Mouse (Mus musculus): ENCODE data around the gene Usp54. TPM values are rescaled to one million over a fixed set of nuclear protein-coding genes. Genes with fewer than 3 reads are reported as not detected.

Gene Usp54
- polyA plus RNA-seq, 1 experiment from 2014 or later: 6.6 TPM

GRCm38 (mm10) chr14:20667469-20667868 is 26.6 kb upstream of the Usp54 start:
- H3K4me2 ChIP-seq (replicated peaks): no peak overlapping the region
- ATAC-seq (ENCODE audit: insufficient number of reproducible peaks, low FRiP score, low TSS enrichment, low read depth): no peak
- peak overlapping the region; percentile 39; the same call in 1 of the 2 replicates for H3K27ac ChIP-seq (replicated peaks)
- H3K36me3 ChIP-seq: no peaks in the 10 kb centered on the region
- H3K27me3 ChIP-seq: peaks cover 4% of the 10 kb centered on the region; the same call in 1 of the 2 replicates
- no peaks in the 10 kb centered on the region for H3K4me1 ChIP-seq
- H3K4me3 ChIP-seq (replicated peaks): no peak overlapping the region
- no peak overlapping the region for H3K9ac ChIP-seq
- no peaks in the 10 kb centered on the region for H3K9me3 ChIP-seq (replicated peaks)
- WGBS: 66% methylated on average over 1 of the region's 1 CpGs

GRCm38 (mm10) chr14:20664436-20664835 is 23.6 kb upstream of the Usp54 start:
- Histone ChIP-seq H3K27me3 (0 out of 2 replicates have a peak, but pooled peaks cover 4% of the 10 kb centered on the region), H3K36me3 (no peaks in the 10 kb centered on the region), H3K4me2 (replicated peaks) (no peak overlapping the region), H3K9ac (no peak overlapping the region), H3K4me1 (peaks cover 17% of the 10 kb centered on the region), H3K9me3 (replicated peaks) (no peaks in the 10 kb centered on the region), H3K4me3 (replicated peaks) (peak overlapping the region; percentile 7; the same call in 1 of the 2 replicates), H3K27ac (replicated peaks) (peak overlapping the region; percentile 44; the same call in 1 of the 2 replicates)
- 51% methylated on average over 3 of the region's 3 CpGs for WGBS
- no peak for ATAC-seq (ENCODE audit: insufficient number of reproducible peaks, low FRiP score, low TSS enrichment, low read depth)

- peak overlapping the region; percentile 44; the same call in 1 of the 2 replicates for H3K27ac ChIP-seq (replicated peaks)
- H3K27me3 ChIP-seq: 0 out of 2 replicates have a peak, but pooled peaks cover 4% of the 10 kb centered on the region
- peaks cover 17% of the 10 kb centered on the region for H3K4me1 ChIP-seq
- 52% methylated on average over 2 of the region's 2 CpGs for WGBS
- no peak overlapping the region for H3K4me2 ChIP-seq (replicated peaks)
- H3K9me3 ChIP-seq (replicated peaks): no peaks in the 10 kb centered on the region
- ATAC-seq (ENCODE audit: insufficient number of reproducible peaks, low FRiP score, low TSS enrichment, low read depth): no peak
- H3K9ac ChIP-seq: no peak overlapping the region
- H3K36me3 ChIP-seq: no peaks in the 10 kb centered on the region
- H3K4me3 ChIP-seq (replicated peaks): peak overlapping the region; percentile 75
These were observed 22.7 kb upstream of the Usp54 start for GRCm38 (mm10) chr14:20663601-20664000.

GRCm38 (mm10) chr14:20662740-20663139 is 21.9 kb upstream of the Usp54 start:
- peak overlapping the region; percentile 75 for H3K4me3 ChIP-seq (replicated peaks)
- H3K4me2 ChIP-seq (replicated peaks): peak overlapping the region; percentile 88; the same call in 1 of the 2 replicates
- H3K27me3 ChIP-seq: 0 out of 2 replicates have a peak, but pooled peaks cover 4% of the 10 kb centered on the region
- H3K9ac ChIP-seq: no peak overlapping the region
- H3K36me3 ChIP-seq: no peaks in the 10 kb centered on the region
- H3K4me1 ChIP-seq: peaks cover 17% of the 10 kb centered on the region
- ATAC-seq (ENCODE audit: insufficient number of reproducible peaks, low FRiP score, low TSS enrichment, low read depth): no peak
- no peak overlapping the region for H3K27ac ChIP-seq (replicated peaks)
- WGBS: 71% methylated on average over 3 of the region's 3 CpGs
- no peaks in the 10 kb centered on the region for H3K9me3 ChIP-seq (replicated peaks)

GRCm38 (mm10) chr14:20661661-20662331 is 20.9 kb upstream of the Usp54 start:
- peak; percentile 27; the same call in 1 of the 2 replicates for ATAC-seq (ENCODE audit: insufficient number of reproducible peaks, low FRiP score, low TSS enrichment, low read depth)
- H3K9ac ChIP-seq: peak overlapping the region; percentile 78
- H3K4me2 ChIP-seq (replicated peaks): peak overlapping the region; percentile 88
- 10% methylated on average over 19 of the region's 19 CpGs for WGBS
- H3K27me3 ChIP-seq: 0 out of 2 replicates have a peak, but pooled peaks cover 4% of the 10 kb centered on the region
- peak overlapping the region; percentile 75 for H3K4me3 ChIP-seq (replicated peaks)
- H3K27ac ChIP-seq (replicated peaks): peak overlapping the region; percentile 96
- H3K4me1 ChIP-seq: peaks cover 18% of the 10 kb centered on the region
- no peaks in the 10 kb centered on the region for H3K36me3 ChIP-seq
- H3K9me3 ChIP-seq (replicated peaks): no peaks in the 10 kb centered on the region

GRCm38 (mm10) chr14:20660827-20661660 is 20.2 kb upstream of the Usp54 start:
- 2% methylated on average over 52 of the region's 52 CpGs for WGBS
- no peaks in the 10 kb centered on the region for H3K9me3 ChIP-seq (replicated peaks)

GRCm38 (mm10) chr14:20659687-20660086 is 18.8 kb upstream of the Usp54 start:
- H3K9ac ChIP-seq: no peak overlapping the region
- ATAC-seq (ENCODE audit: insufficient number of reproducible peaks, low FRiP score, low TSS enrichment, low read depth): no peak
- 0 out of 2 replicates have a peak, but pooled peaks cover 4% of the 10 kb centered on the region for H3K27me3 ChIP-seq
- no peak overlapping the region for H3K4me3 ChIP-seq (replicated peaks)
- H3K4me1 ChIP-seq: peaks cover 21% of the 10 kb centered on the region
- no peaks in the 10 kb centered on the region for H3K36me3 ChIP-seq
- no peak overlapping the region for H3K27ac ChIP-seq (replicated peaks)
- WGBS: 99% methylated on average over 7 of the region's 7 CpGs
- H3K4me2 ChIP-seq (replicated peaks): no peak overlapping the region
- H3K9me3 ChIP-seq (replicated peaks): no peaks in the 10 kb centered on the region

More at GRCm38 (mm10) chr14:20660827-20661660, 20.2 kb upstream of the Usp54 start:
- H3K4me1 ChIP-seq: peaks cover 21% of the 10 kb centered on the region
- peak overlapping the region; percentile 96 for H3K27ac ChIP-seq (replicated peaks)
- H3K36me3 ChIP-seq: no peaks in the 10 kb centered on the region
- peak overlapping the region; percentile 78 for H3K9ac ChIP-seq
- peak overlapping the region; percentile 75 for H3K4me3 ChIP-seq (replicated peaks)
- peak overlapping the region; percentile 88 for H3K4me2 ChIP-seq (replicated peaks)
- H3K27me3 ChIP-seq: 0 out of 2 replicates have a peak, but pooled peaks cover 4% of the 10 kb centered on the region
- peak; percentile 85 for ATAC-seq (ENCODE audit: insufficient number of reproducible peaks, low FRiP score, low TSS enrichment, low read depth)

GRCm38 (mm10) chr14:20658902-20659301 is 18.0 kb upstream of the Usp54 start:
- Histone ChIP-seq H3K9me3 (replicated peaks) (no peaks in the 10 kb centered on the region), H3K36me3 (no peaks in the 10 kb centered on the region), H3K4me3 (replicated peaks) (no peak overlapping the region), H3K27ac (replicated peaks) (no peak overlapping the region), H3K9ac (no peak overlapping the region), H3K27me3 (0 out of 2 replicates have a peak, but pooled peaks cover 4% of the 10 kb centered on the region), H3K4me1 (peaks cover 21% of the 10 kb centered on the region), H3K4me2 (replicated peaks) (no peak overlapping the region)
- WGBS: 83% methylated on average over 6 of the region's 6 CpGs
- ATAC-seq (ENCODE audit: insufficient number of reproducible peaks, low FRiP score, low TSS enrichment, low read depth): no peak

GRCm38 (mm10) chr14:20658326-20658725 is 17.5 kb upstream of the Usp54 start:
- no peaks in the 10 kb centered on the region for H3K36me3 ChIP-seq
- H3K9me3 ChIP-seq (replicated peaks): no peaks in the 10 kb centered on the region
- H3K27ac ChIP-seq (replicated peaks): no peak overlapping the region
- H3K4me1 ChIP-seq: peaks cover 21% of the 10 kb centered on the region
- H3K4me2 ChIP-seq (replicated peaks): no peak overlapping the region
- no peak overlapping the region for H3K4me3 ChIP-seq (replicated peaks)
- 0 out of 2 replicates have a peak, but pooled peaks cover 4% of the 10 kb centered on the region for H3K27me3 ChIP-seq
- no peak for ATAC-seq (ENCODE audit: insufficient number of reproducible peaks, low FRiP score, low TSS enrichment, low read depth)
- no peak overlapping the region for H3K9ac ChIP-seq

GRCm38 (mm10) chr14:20656361-20656760 is 15.5 kb upstream of the Usp54 start, which contains the start of gene Myoz1:
TSS of gene Myoz1 (minus strand) at chr14:20656540.
- Histone ChIP-seq H3K4me3 (replicated peaks) (no peak within 1 kb of the TSS), H3K4me2 (replicated peaks) (no peak within 1 kb of the TSS), H3K27ac (replicated peaks) (no peak within 1 kb of the TSS), H3K9me3 (replicated peaks) (no peaks in the 10 kb centered on the region), H3K27me3 (no peaks in the 10 kb centered on the region), H3K4me1 (peaks cover 11% of the 10 kb centered on the region), H3K9ac (no peak within 1 kb of the TSS), H3K36me3 (no peaks in the 10 kb centered on the region)
- 32% methylated on average over 11 of the region's 11 CpGs for WGBS
- no peak for ATAC-seq (ENCODE audit: insufficient number of reproducible peaks, low FRiP score, low TSS enrichment, low read depth)

GRCm38 (mm10) chr14:20655731-20656130 is 14.9 kb upstream of the Usp54 start:
- Histone ChIP-seq H3K4me1 (peaks cover 10% of the 10 kb centered on the region), H3K36me3 (no peaks in the 10 kb centered on the region), H3K27ac (replicated peaks) (no peak overlapping the region), H3K9me3 (replicated peaks) (no peaks in the 10 kb centered on the region), H3K4me3 (replicated peaks) (no peak overlapping the region), H3K9ac (no peak overlapping the region), H3K27me3 (no peaks in the 10 kb centered on the region), H3K4me2 (replicated peaks) (no peak overlapping the region)
- no peak for ATAC-seq (ENCODE audit: insufficient number of reproducible peaks, low FRiP score, low TSS enrichment, low read depth)
- WGBS: 55% methylated on average over 9 of the region's 9 CpGs

Data from embryonic facial prominence, embryonic 15.5 days (tissue).